Mouse (Mus musculus) midbrain, embryonic 10.5 days (tissue): Measurements from ENCODE around the gene Etnk1. TPM values are rescaled to one million over a fixed set of nuclear protein-coding genes. Genes with fewer than 3 reads are reported as not detected.

Experiments used
- DNase-seq: peaks from one replicate; pipeline ENCODE4 v3.0.0-alpha.2; 2017; ENCODE audit warnings: low spot score
- H3K27ac ChIP-seq: fragments of 300-500 bp; sonication (generic); replicated peaks from 2 replicates; pipeline ENCODE4 v1.5.1; 2016; ENCODE audit warnings: mild to moderate bottlenecking
- H3K27me3 ChIP-seq: fragments of 300-500 bp; sonication (generic); 2 replicates; pipeline ENCODE4 v1.6.1; 2016; ENCODE audit warnings: low read depth, mild to moderate bottlenecking; ENCODE audit not compliant: poor library complexity, severe bottlenecking
- H3K36me3 ChIP-seq: fragments of 300-500 bp; sonication (generic); 2 replicates; pipeline ENCODE4 v1.6.1; 2016; ENCODE audit warnings: mild to moderate bottlenecking, moderate library complexity
- H3K4me1 ChIP-seq: fragments of 300-500 bp; sonication (generic); 2 replicates; pipeline ENCODE4 v1.6.1; 2016
- H3K4me3 ChIP-seq: fragments of 300-500 bp; sonication (generic); 2 replicates; pipeline ENCODE4 v1.5.1; 2016; ENCODE audit warnings: mild to moderate bottlenecking, moderate library complexity
- H3K9me3 ChIP-seq: fragments of 300-500 bp; sonication (generic); replicated peaks from 2 replicates; pipeline ENCODE4 v1.6.1; 2016; ENCODE audit warnings: mild to moderate bottlenecking
- WGBS: fragments of 180-500 bp; shearing (Covaris S2); methylation state at CpG from one replicate; pipeline ENCODE4 v1.1.7; 2016; 5-methylcytosine and 5-hydroxymethylcytosine counted together
- polyA plus RNA-seq: library from polyadenylated mRNA; unstranded; fragments of >200 nt; fragmentation: Nextera tagmentation; extraction: Ambion mirVana; gene quantifications from 2 replicates; pipeline ENCODE4 v1.2.1, GENCODE M21; 2016

The Etnk1 gene
- polyA plus RNA-seq, 1 experiment from 2014 or later, result 21.0 TPM

GRCm38 (mm10) chr6:143179733-143180132 is 12.7 kb downstream of the Etnk1 start:
- no peak overlapping the region for H3K4me3 ChIP-seq
- no peak for DNase-seq
- H3K9me3 ChIP-seq, result no peaks in the 10 kb centered on the region
- WGBS, result 70% methylated on average over 2 of the region's 2 CpGs
- H3K27me3 ChIP-seq, result no peaks in the 10 kb centered on the region
- peaks cover 3% of the 10 kb centered on the region; the same call in 1 of the 2 replicates for H3K4me1 ChIP-seq
- peaks cover 70% of the 10 kb centered on the region for H3K36me3 ChIP-seq
- H3K27ac ChIP-seq, result no peak overlapping the region

GRCm38 (mm10) chr6:143180511-143180910 is 13.5 kb downstream of the Etnk1 start:
- H3K9me3 ChIP-seq, result no peaks in the 10 kb centered on the region
- H3K4me3 ChIP-seq, result no peak overlapping the region
- WGBS, result 94% methylated on average over 14 of the region's 14 CpGs
- no peak overlapping the region for H3K27ac ChIP-seq
- DNase-seq, result no peak
- H3K4me1 ChIP-seq, result 0 out of 2 replicates have a peak, but pooled peaks cover 3% of the 10 kb centered on the region
- peaks cover 78% of the 10 kb centered on the region for H3K36me3 ChIP-seq
- no peaks in the 10 kb centered on the region for H3K27me3 ChIP-seq

DNA sequence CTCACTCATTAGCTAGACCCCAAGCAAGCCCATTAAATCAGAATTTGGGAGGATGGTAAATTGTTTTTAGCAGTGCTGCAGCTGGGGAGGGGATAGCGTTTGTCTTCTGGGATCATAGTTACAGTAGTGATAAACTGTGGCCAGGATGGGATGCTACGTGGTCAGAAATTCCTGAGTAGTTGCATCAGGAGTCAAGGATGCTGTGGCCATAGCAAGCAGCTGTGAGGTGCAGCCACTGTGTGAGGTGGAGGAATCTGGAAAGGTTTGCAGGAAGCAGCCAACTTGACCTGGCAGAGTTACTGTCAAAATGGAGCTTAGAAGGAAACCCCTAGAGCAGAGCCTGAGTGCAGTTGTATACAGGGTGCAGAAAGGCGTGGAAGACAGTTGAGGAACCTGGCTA is 17.1 kb downstream of the Etnk1 start:
- no peaks in the 10 kb centered on the region for H3K9me3 ChIP-seq
- WGBS, result 91% methylated on average over 3 of the region's 3 CpGs
- no peaks in the 10 kb centered on the region for H3K4me1 ChIP-seq
- H3K4me3 ChIP-seq, result no peak overlapping the region
- H3K36me3 ChIP-seq, result peaks cover 79% of the 10 kb centered on the region
- no peak overlapping the region for H3K27ac ChIP-seq
- H3K27me3 ChIP-seq, result no peaks in the 10 kb centered on the region
- no peak for DNase-seq

- no peaks in the 10 kb centered on the region for H3K4me1 ChIP-seq
- no peaks in the 10 kb centered on the region for H3K9me3 ChIP-seq
- no peak overlapping the region for H3K27ac ChIP-seq
- H3K4me3 ChIP-seq, result no peak overlapping the region
- no peak for DNase-seq
- 62% methylated on average over 5 of the region's 5 CpGs for WGBS
- H3K36me3 ChIP-seq, result peaks cover 78% of the 10 kb centered on the region
- H3K27me3 ChIP-seq, result no peaks in the 10 kb centered on the region
These were observed 17.7 kb downstream of the Etnk1 start for GRCm38 (mm10) chr6:143184745-143185144.

- DNase-seq, result no peak
- H3K4me1 ChIP-seq, result peaks cover 7% of the 10 kb centered on the region; the same call in 1 of the 2 replicates
- no peak overlapping the region for H3K27ac ChIP-seq
- WGBS, result 75% methylated on average over 7 of the region's 7 CpGs
- H3K36me3 ChIP-seq, result peaks cover 44% of the 10 kb centered on the region
- H3K9me3 ChIP-seq, result no peaks in the 10 kb centered on the region
- no peak overlapping the region for H3K4me3 ChIP-seq
- H3K27me3 ChIP-seq, result no peaks in the 10 kb centered on the region
These were observed 23.9 kb downstream of the Etnk1 start for GRCm38 (mm10) chr6:143190838-143191476.

- H3K9me3 ChIP-seq, result no peaks in the 10 kb centered on the region
- peaks cover 47% of the 10 kb centered on the region for H3K36me3 ChIP-seq
- H3K27me3 ChIP-seq, result no peaks in the 10 kb centered on the region
- 88% methylated on average over 9 of the region's 9 CpGs for WGBS
- no peak overlapping the region for H3K4me3 ChIP-seq
- H3K27ac ChIP-seq, result no peak overlapping the region
- H3K4me1 ChIP-seq, result peaks cover 7% of the 10 kb centered on the region; the same call in 1 of the 2 replicates
- DNase-seq, result no peak
These were observed 24.6 kb downstream of the Etnk1 start for GRCm38 (mm10) chr6:143191477-143192098.

DNA sequence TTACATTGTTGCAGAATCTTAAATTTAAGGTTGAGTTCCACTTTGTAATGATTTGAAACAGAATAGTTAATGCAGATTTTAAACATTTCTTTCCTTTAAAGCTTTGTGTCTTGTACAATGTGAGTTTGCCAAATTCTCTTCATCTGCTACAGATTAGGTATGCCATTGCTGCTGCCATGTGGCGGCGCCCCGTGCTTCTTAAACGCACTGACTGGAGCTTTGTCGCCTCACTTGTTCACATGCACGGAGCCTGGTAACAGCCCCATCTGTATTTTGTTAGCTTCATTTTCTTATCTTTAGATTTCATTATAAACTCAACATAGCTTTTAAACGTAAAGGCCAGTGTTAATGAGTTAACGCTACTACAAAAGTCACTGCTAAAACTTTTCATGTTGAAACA is 25.7 kb downstream of the Etnk1 start:
- WGBS, result 91% methylated on average over 8 of the region's 8 CpGs
- DNase-seq, result no peak
- Histone ChIP-seq H3K36me3 (peaks cover 56% of the 10 kb centered on the region), H3K9me3 (no peaks in the 10 kb centered on the region), H3K4me1 (peaks cover 7% of the 10 kb centered on the region; the same call in 1 of the 2 replicates), H3K27ac (no peak overlapping the region), H3K27me3 (no peaks in the 10 kb centered on the region), H3K4me3 (no peak overlapping the region)

- Histone ChIP-seq H3K4me3 (no peak overlapping the region), H3K27ac (no peak overlapping the region), H3K4me1 (peaks cover 7% of the 10 kb centered on the region; the same call in 1 of the 2 replicates), H3K9me3 (no peaks in the 10 kb centered on the region), H3K27me3 (no peaks in the 10 kb centered on the region), H3K36me3 (peaks cover 59% of the 10 kb centered on the region)
- WGBS, result 95% methylated on average over 10 of the region's 10 CpGs
- no peak for DNase-seq
These were observed 26.1 kb downstream of the Etnk1 start for GRCm38 (mm10) chr6:143193166-143193565.

- Histone ChIP-seq H3K4me3 (no peak overlapping the region), H3K27ac (no peak overlapping the region), H3K36me3 (peaks cover 59% of the 10 kb centered on the region), H3K4me1 (peaks cover 7% of the 10 kb centered on the region; the same call in 1 of the 2 replicates), H3K27me3 (no peaks in the 10 kb centered on the region), H3K9me3 (no peaks in the 10 kb centered on the region)
- no peak for DNase-seq
- WGBS, result 93% methylated on average over 6 of the region's 6 CpGs
These were observed 26.6 kb downstream of the Etnk1 start for GRCm38 (mm10) chr6:143193641-143194040.

DNA sequence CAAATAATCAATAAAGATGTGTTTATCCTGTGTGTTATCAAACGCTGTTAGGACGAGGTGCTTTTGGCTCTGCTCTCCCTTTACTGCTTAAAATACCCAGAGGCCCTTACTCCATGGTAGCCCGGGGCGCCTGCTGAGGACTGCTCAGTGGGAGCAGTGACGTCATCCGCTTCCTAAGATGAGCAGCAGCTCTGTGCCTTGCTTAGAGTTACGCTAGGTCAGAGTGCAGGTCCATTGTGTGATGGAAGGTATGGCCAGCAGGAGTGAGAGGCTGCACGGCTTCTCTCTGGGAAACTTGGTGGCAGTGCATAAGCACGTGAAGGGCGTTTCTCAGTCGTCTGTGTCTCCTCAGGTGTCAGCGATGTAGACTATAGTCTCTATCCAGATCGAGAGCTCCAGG is 30.0 kb downstream of the Etnk1 start:
- Histone ChIP-seq H3K9me3 (no peaks in the 10 kb centered on the region), H3K4me3 (no peak overlapping the region), H3K36me3 (peaks cover 73% of the 10 kb centered on the region), H3K4me1 (no peaks in the 10 kb centered on the region), H3K27me3 (no peaks in the 10 kb centered on the region), H3K27ac (no peak overlapping the region)
- WGBS, result 92% methylated on average over 13 of the region's 13 CpGs
- DNase-seq, result no peak

GRCm38 (mm10) chr6:143198421-143198820 is 31.4 kb downstream of the Etnk1 start:
- DNase-seq, result no peak
- Histone ChIP-seq H3K4me3 (no peak overlapping the region), H3K27ac (no peak overlapping the region), H3K4me1 (no peaks in the 10 kb centered on the region), H3K9me3 (no peaks in the 10 kb centered on the region), H3K27me3 (no peaks in the 10 kb centered on the region), H3K36me3 (peaks cover 79% of the 10 kb centered on the region)
- 94% methylated on average over 7 of the region's 7 CpGs for WGBS

- Histone ChIP-seq H3K36me3 (peaks cover 78% of the 10 kb centered on the region), H3K4me3 (no peak overlapping the region), H3K4me1 (no peaks in the 10 kb centered on the region), H3K9me3 (no peaks in the 10 kb centered on the region), H3K27me3 (no peaks in the 10 kb centered on the region), H3K27ac (no peak overlapping the region)
- no peak for DNase-seq
- 94% methylated on average over 15 of the region's 15 CpGs for WGBS
These were observed 36.1 kb downstream of the Etnk1 start for GRCm38 (mm10) chr6:143203097-143203496.

DNA sequence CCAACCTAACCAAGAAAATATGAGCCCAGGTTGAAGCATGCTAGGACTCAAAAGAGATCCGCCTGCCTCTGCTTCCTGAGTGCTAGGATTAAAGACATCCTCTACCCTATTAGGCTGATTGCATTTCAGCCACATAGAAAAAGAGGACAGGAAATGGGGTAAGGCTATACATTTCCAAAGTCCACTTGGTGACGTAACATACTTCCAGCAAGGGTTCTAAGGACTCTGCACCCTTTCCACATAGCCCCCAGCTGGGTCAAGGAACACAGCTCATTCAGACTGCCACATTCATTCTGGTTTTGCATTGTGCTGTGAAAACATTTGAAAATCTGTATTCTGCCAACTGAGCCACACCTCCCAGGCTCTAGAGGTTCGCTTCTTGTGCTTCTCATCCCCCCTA is 41.9 kb downstream of the Etnk1 start:
- Histone ChIP-seq H3K27me3 (no peaks in the 10 kb centered on the region), H3K4me1 (no peaks in the 10 kb centered on the region), H3K36me3 (peaks cover 59% of the 10 kb centered on the region), H3K9me3 (peaks cover 11% of the 10 kb centered on the region), H3K27ac (no peak overlapping the region), H3K4me3 (no peak overlapping the region)
- no peak for DNase-seq
- 95% methylated on average over 3 of the region's 3 CpGs for WGBS
